Mouse (Mus musculus): ENCODE measurements at regions not wholly inside any gene's neighbourhood (a gene's known extent, or its start where the extent isn't known, plus 50 kb on each side); places are given as distances from the start of the nearest gene placed in this dataset.

DNA sequence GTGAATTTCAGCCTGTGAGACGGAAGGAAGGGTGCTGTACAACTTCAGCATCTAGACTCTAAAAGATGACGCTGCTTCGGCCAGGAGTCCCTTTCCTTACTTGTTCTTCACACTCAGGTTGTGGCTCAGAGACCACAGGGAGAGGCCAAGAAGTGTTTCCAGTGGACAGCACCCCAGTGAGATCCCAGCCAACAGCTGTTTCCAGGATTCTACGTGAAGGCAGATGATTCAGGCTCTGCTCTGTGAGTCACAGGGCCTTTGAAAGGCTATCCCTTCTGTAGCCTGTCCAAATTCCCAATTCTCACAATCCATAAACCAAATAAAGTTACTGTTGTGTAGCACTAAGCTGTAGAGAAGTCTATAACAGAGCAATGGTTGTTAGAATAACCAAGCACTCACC lies 1198.2 kb downstream of the A830018L16Rik start:
- no peak for TF ChIP-seq CTCF (IDR thresholded peaks at IDR 0.05; ENCODE audit: borderline replicate concordance, insufficient read depth, low read depth, low read length)
- no peak for TF ChIP-seq POLR2A (IDR thresholded peaks at IDR 0.05; ENCODE audit: borderline replicate concordance, insufficient read depth, low read length)
